Mouse (Mus musculus): ENCODE measurements around the gene Spice1. TPM values are rescaled to one million over a fixed set of nuclear protein-coding genes. Genes with fewer than 3 reads are reported as not detected.
A peak's percentile ranks its signal among the peaks of the same experiment; 100 is the strongest.

The Spice1 gene
- polyA plus RNA-seq, 1 experiment from 2014 or later, result 14.1 TPM

- Histone ChIP-seq H3K27ac (no peak overlapping the region), H3K4me1 (no peaks in the 10 kb centered on the region), H3K9me3 (replicated peaks) (no peaks in the 10 kb centered on the region), H3K4me3 (no peak overlapping the region), H3K27me3 (replicated peaks) (no peaks in the 10 kb centered on the region), H3K36me3 (peaks cover 47% of the 10 kb centered on the region), H3K4me2 (no peak overlapping the region), H3K9ac (no peak overlapping the region)
- ATAC-seq, result no peak
- 86% methylated on average over 5 of the region's 5 CpGs for WGBS (ENCODE audit: insufficient replicate concordance)
Measured at GRCm38 (mm10) chr16:44381578-44381977, 34.7 kb downstream of the Spice1 start.

- Histone ChIP-seq H3K4me2 (no peak overlapping the region), H3K4me3 (no peak overlapping the region), H3K27ac (no peak overlapping the region), H3K9ac (no peak overlapping the region), H3K36me3 (peaks cover 44% of the 10 kb centered on the region), H3K4me1 (no peaks in the 10 kb centered on the region), H3K9me3 (replicated peaks) (no peaks in the 10 kb centered on the region), H3K27me3 (replicated peaks) (no peaks in the 10 kb centered on the region)
- 52% methylated on average over 2 of the region's 2 CpGs for WGBS (ENCODE audit: insufficient replicate concordance)
- no peak for ATAC-seq
Measured at GRCm38 (mm10) chr16:44383549-44383948, 36.6 kb downstream of the Spice1 start.

GRCm38 (mm10) chr16:44384251-44384650, 37.3 kb downstream of the Spice1 start:
- no peak for ATAC-seq
- 72% methylated on average over 1 of the region's 1 CpGs for WGBS (ENCODE audit: insufficient replicate concordance)

GRCm38 (mm10) chr16:44391877-44392548, 45.1 kb downstream of the Spice1 start:
- Histone ChIP-seq H3K4me1 (peaks cover 13% of the 10 kb centered on the region), H3K27me3 (replicated peaks) (0 out of 2 replicates have a peak, but pooled peaks cover 4% of the 10 kb centered on the region), H3K4me2 (no peak overlapping the region), H3K9ac (no peak overlapping the region), H3K9me3 (replicated peaks) (0 out of 2 replicates have a peak, but pooled peaks cover 4% of the 10 kb centered on the region), H3K4me3 (no peak overlapping the region), H3K27ac (no peak overlapping the region), H3K36me3 (peaks cover 25% of the 10 kb centered on the region)
- WGBS (ENCODE audit: insufficient replicate concordance), result 32% methylated on average over 9 of the region's 9 CpGs
- ATAC-seq, result no peak

More at GRCm38 (mm10) chr16:44384251-44384650, 37.3 kb downstream of the Spice1 start:
- H3K9me3 ChIP-seq (replicated peaks), result no peaks in the 10 kb centered on the region
- H3K36me3 ChIP-seq, result peaks cover 44% of the 10 kb centered on the region
- no peak overlapping the region for H3K9ac ChIP-seq
- H3K27me3 ChIP-seq (replicated peaks), result no peaks in the 10 kb centered on the region
- H3K4me1 ChIP-seq, result no peaks in the 10 kb centered on the region
- no peak overlapping the region for H3K4me3 ChIP-seq
- H3K4me2 ChIP-seq, result no peak overlapping the region
- no peak overlapping the region for H3K27ac ChIP-seq

GRCm38 (mm10) chr16:44394577-44395243, 47.8 kb downstream of the Spice1 start, which contains the start of gene Cfap44:
Gene Cfap44, plus strand, starts transcription at chr16:44394796.
- 0 out of 2 replicates have a peak, but pooled peaks cover 4% of the 10 kb centered on the region for H3K27me3 ChIP-seq (replicated peaks)
- 5% methylated on average over 17 of the region's 17 CpGs for WGBS (ENCODE audit: insufficient replicate concordance)
- peaks cover 13% of the 10 kb centered on the region for H3K4me1 ChIP-seq
- 0 out of 2 replicates have a peak, but pooled peaks cover 4% of the 10 kb centered on the region for H3K9me3 ChIP-seq (replicated peaks)
- peaks cover 5% of the 10 kb centered on the region for H3K36me3 ChIP-seq
- peak within 1 kb of the TSS; percentile 45 for H3K4me2 ChIP-seq
- H3K9ac ChIP-seq, result no peak within 1 kb of the TSS
- H3K4me3 ChIP-seq, result peak within 1 kb of the TSS; percentile 22; the same call in 1 of the 2 replicates
- 0 out of 2 replicates have a peak within 1 kb of the TSS, but pooled peaks have one; percentile 14 for H3K27ac ChIP-seq
- ATAC-seq, result peak; percentile 49; the same call in 1 of the 2 replicates

GRCm38 (mm10) chr16:44404933-44405332, 58.0 kb downstream of the Spice1 start:
- H3K4me1 ChIP-seq, result no peaks in the 10 kb centered on the region
- no peak overlapping the region for H3K27ac ChIP-seq
- H3K9me3 ChIP-seq (replicated peaks), result no peaks in the 10 kb centered on the region
- H3K4me3 ChIP-seq, result no peak overlapping the region
- no peaks in the 10 kb centered on the region for H3K27me3 ChIP-seq (replicated peaks)
- H3K4me2 ChIP-seq, result no peak overlapping the region
- H3K9ac ChIP-seq, result no peak overlapping the region
- no peak for ATAC-seq
- 73% methylated on average over 5 of the region's 5 CpGs for WGBS (ENCODE audit: insufficient replicate concordance)
- no peaks in the 10 kb centered on the region for H3K36me3 ChIP-seq

- 77% methylated on average over 5 of the region's 5 CpGs for WGBS (ENCODE audit: insufficient replicate concordance)
- no peak for ATAC-seq
Measured at GRCm38 (mm10) chr16:44407211-44407610, 60.3 kb downstream of the Spice1 start.

GRCm38 (mm10) chr16:44408290-44408689, 61.4 kb downstream of the Spice1 start:
- H3K4me3 ChIP-seq, result no peak overlapping the region
- no peaks in the 10 kb centered on the region for H3K36me3 ChIP-seq
- no peak for ATAC-seq
- H3K27me3 ChIP-seq (replicated peaks), result no peaks in the 10 kb centered on the region
- no peaks in the 10 kb centered on the region for H3K9me3 ChIP-seq (replicated peaks)
- H3K9ac ChIP-seq, result no peak overlapping the region
- H3K4me2 ChIP-seq, result no peak overlapping the region
- no peaks in the 10 kb centered on the region for H3K4me1 ChIP-seq
- H3K27ac ChIP-seq, result no peak overlapping the region
- WGBS (ENCODE audit: insufficient replicate concordance), result 71% methylated on average over 2 of the region's 2 CpGs

More at GRCm38 (mm10) chr16:44407211-44407610, 60.3 kb downstream of the Spice1 start:
- no peaks in the 10 kb centered on the region for H3K9me3 ChIP-seq (replicated peaks)
- H3K4me2 ChIP-seq, result no peak overlapping the region
- H3K36me3 ChIP-seq, result no peaks in the 10 kb centered on the region
- no peak overlapping the region for H3K27ac ChIP-seq
- H3K4me3 ChIP-seq, result no peak overlapping the region
- no peaks in the 10 kb centered on the region for H3K4me1 ChIP-seq
- no peaks in the 10 kb centered on the region for H3K27me3 ChIP-seq (replicated peaks)
- no peak overlapping the region for H3K9ac ChIP-seq

GRCm38 (mm10) chr16:44410176-44410575, 63.3 kb downstream of the Spice1 start:
- no peak for ATAC-seq
- no peaks in the 10 kb centered on the region for H3K9me3 ChIP-seq (replicated peaks)
- H3K4me3 ChIP-seq, result no peak overlapping the region
- H3K4me2 ChIP-seq, result no peak overlapping the region
- H3K4me1 ChIP-seq, result no peaks in the 10 kb centered on the region
- 34% methylated on average over 6 of the region's 6 CpGs for WGBS (ENCODE audit: insufficient replicate concordance)
- H3K9ac ChIP-seq, result no peak overlapping the region
- H3K36me3 ChIP-seq, result no peaks in the 10 kb centered on the region
- H3K27ac ChIP-seq, result no peak overlapping the region
- H3K27me3 ChIP-seq (replicated peaks), result no peaks in the 10 kb centered on the region

- no peak overlapping the region for H3K4me2 ChIP-seq
- no peak overlapping the region for H3K27ac ChIP-seq
- no peaks in the 10 kb centered on the region for H3K36me3 ChIP-seq
- no peak for ATAC-seq
- no peak overlapping the region for H3K4me3 ChIP-seq
- 67% methylated on average over 8 of the region's 8 CpGs for WGBS (ENCODE audit: insufficient replicate concordance)
- no peaks in the 10 kb centered on the region for H3K9me3 ChIP-seq (replicated peaks)
- H3K27me3 ChIP-seq (replicated peaks), result no peaks in the 10 kb centered on the region
- H3K9ac ChIP-seq, result no peak overlapping the region
- no peaks in the 10 kb centered on the region for H3K4me1 ChIP-seq
Measured at GRCm38 (mm10) chr16:44417596-44417995, 70.7 kb downstream of the Spice1 start.

- Histone ChIP-seq H3K4me3 (no peak overlapping the region), H3K36me3 (no peaks in the 10 kb centered on the region), H3K27me3 (replicated peaks) (no peaks in the 10 kb centered on the region), H3K27ac (no peak overlapping the region), H3K4me2 (no peak overlapping the region), H3K4me1 (no peaks in the 10 kb centered on the region), H3K9me3 (replicated peaks) (no peaks in the 10 kb centered on the region), H3K9ac (no peak overlapping the region)
- 58% methylated on average over 8 of the region's 8 CpGs for WGBS (ENCODE audit: insufficient replicate concordance)
- no peak for ATAC-seq
Measured at GRCm38 (mm10) chr16:44421735-44422134, 74.8 kb downstream of the Spice1 start.

GRCm38 (mm10) chr16:44423499-44423898, 76.6 kb downstream of the Spice1 start:
- H3K27ac ChIP-seq, result no peak overlapping the region
- no peak overlapping the region for H3K4me2 ChIP-seq
- WGBS (ENCODE audit: insufficient replicate concordance), result 46% methylated on average over 3 of the region's 3 CpGs
- ATAC-seq, result no peak
- H3K9me3 ChIP-seq (replicated peaks), result no peaks in the 10 kb centered on the region
- no peaks in the 10 kb centered on the region for H3K36me3 ChIP-seq
- no peaks in the 10 kb centered on the region for H3K4me1 ChIP-seq
- no peak overlapping the region for H3K9ac ChIP-seq
- no peaks in the 10 kb centered on the region for H3K27me3 ChIP-seq (replicated peaks)
- no peak overlapping the region for H3K4me3 ChIP-seq
